Mouse (Mus musculus) T-helper 17 cell (primary cell): ENCODE measurements around the gene Basp1.

Experiments used
- in situ Hi-C, 2 experiments: fragments of 300-600 bp; cut with MboI, MseI; formaldehyde crosslinking; loops; 1 replicate in 1 of 2; 2 replicates in 1 of 2; pipeline ENCODE4 v1.15.1; 2025; ENCODE audit warnings: high pct_unique_total_duplicates in 2 of 2

Basp1 gene

GRCm38 (mm10) chr15:25369522-25369921, 44.0 kb downstream of the Basp1 start:
- in situ Hi-C loops, result loop anchor here in 1 of 2 experiments (5.0 kb wide), 1 partner anchor 43 kb away; the partner anchor contains the start of gene Basp1

- in situ Hi-C loops, result loop anchor here in 1 of 2 experiments (5.0 kb wide), 1 partner anchor 47 kb away; the partner anchor contains the start of gene Basp1
These were observed 48.1 kb downstream of the Basp1 start for GRCm38 (mm10) chr15:25365503-25365902.

DNA sequence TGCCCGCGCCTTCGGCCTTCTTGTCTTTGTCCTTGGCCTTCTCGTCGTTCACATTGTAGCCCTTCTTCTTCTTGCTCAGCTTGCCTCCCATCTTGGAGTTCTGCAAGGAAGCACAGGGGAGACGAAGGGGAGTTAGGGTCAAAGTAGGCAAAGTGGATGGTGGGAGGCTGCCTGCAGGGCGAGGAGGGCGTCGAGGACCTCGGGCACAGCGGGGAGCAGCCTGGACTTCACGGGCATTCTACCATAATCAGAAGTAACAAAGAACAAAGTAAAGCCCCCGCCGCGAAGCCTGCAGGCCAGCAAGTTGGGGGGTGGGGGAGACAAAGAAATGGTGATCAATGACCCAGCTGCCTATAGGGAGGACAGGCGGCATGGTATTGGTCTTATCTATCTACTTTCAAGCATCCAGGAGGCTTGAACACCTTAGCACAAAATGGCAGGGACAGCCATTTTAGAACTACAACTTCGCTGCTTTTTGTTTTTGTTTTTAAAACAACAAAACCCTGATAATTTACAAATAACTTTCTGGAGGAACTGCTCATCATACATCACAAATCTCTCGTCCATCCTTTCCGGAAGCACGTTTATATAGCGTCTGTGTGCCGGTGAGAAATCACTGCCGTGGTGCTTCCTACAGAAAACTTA, 48.6 kb downstream of the Basp1 start:
- in situ Hi-C loops, result loop anchor here in 1 of 2 experiments (5.0 kb wide), 1 partner anchor 47 kb away; the partner anchor contains the start of gene Basp1

DNA sequence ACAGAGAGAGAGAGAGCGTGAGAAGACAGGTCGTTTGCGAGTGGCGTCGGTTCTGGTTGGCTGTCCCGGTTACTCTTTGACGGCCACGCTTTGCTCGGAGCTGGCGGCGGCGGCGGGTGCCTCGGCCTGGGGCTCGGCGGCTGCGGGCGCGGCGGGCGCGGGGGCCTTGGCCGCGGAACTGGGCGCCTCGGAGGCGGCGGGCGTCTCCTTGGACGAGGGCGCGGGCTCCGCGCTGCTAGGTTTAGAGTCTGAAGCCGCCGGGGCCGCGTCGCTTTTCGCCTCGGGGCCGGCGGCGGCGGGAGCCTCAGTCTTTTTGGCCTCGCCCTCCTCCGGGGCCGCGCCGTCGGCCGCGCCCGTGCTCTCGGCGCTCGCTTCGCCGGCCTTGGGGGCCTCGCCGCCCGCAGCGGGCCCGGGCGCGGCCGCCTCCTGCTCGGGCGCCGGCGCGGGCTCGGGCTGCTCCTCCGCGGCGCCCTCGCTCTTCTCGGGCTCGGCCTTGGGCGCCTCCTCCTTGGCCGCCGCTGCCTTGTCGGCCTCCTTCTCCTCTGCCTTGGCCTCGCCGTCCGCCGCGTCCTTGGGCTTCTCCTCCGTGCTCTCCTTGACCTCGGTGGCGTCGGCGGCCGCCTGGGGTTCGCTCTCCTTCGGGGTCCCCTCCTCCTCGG, 49.3 kb downstream of the Basp1 start:
- in situ Hi-C loops, result no loop called here

GRCm38 (mm10) chr15:25363636-25364035, 49.9 kb downstream of the Basp1 start:
- in situ Hi-C loops, result no loop called here

DNA sequence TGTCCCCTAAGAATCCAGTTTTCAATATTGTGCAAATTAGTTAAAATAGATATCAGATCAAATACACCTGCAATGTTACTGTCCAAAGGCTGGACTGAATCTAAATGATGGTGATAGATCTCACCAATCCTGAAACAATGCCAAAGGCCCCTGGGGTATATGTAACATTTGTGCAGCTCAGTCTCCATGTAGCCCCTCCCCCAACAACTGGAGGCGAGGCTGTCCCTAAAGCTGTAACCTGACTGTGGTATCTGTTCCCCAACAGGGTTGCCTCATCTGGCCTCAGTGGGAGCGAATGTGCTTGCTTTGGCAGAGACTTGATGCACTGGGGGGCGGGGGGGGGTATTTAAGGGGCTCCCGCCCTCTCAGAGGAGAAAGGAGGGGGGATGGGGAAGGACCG, 52.7 kb downstream of the Basp1 start:
- in situ Hi-C loops, result no loop called here

DNA sequence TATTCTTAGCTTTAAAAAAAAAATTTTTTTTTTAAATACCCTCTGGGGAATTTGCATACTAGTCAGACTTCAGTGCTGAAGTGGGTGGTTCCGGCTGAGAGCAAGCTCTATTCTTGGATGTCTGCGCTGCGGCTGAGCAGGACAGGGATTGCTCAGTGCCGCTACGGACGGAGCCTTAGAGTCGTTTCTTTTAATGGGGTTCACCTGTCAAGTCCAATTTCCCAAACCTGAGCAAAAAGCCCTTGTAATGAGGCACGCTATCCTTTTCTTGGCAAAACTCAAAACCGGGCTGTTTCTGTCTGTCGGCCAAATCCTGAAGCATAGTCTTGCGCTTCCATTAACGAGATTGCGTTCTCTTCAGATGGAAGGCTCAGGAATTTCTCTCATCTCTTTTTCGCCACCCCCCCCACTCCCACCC, 54.9 kb downstream of the Basp1 start:
- in situ Hi-C loops, result no loop called here

- in situ Hi-C loops, result no loop called here
These were observed 58.2 kb downstream of the Basp1 start for GRCm38 (mm10) chr15:25355339-25355738.

DNA sequence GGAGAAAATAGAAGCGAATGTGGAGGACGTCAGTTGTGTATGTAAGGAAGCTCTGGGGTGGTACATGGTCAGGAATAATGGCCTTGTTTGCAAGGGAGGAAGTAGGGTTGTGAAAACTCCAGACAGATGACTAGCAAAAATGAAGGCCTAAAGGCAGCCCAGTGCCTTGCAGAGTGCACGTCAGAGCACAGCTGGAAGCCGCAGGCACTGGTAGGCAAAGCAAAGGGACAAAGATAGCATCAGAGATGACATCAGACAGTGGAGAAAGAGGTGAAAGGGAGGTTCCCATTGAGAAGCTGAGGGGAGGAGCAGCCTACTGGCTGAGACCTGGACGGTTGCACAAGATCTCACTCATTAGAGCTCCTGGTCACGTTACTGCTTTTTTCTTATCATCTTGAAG, 58.8 kb downstream of the Basp1 start:
- in situ Hi-C loops, result no loop called here

DNA sequence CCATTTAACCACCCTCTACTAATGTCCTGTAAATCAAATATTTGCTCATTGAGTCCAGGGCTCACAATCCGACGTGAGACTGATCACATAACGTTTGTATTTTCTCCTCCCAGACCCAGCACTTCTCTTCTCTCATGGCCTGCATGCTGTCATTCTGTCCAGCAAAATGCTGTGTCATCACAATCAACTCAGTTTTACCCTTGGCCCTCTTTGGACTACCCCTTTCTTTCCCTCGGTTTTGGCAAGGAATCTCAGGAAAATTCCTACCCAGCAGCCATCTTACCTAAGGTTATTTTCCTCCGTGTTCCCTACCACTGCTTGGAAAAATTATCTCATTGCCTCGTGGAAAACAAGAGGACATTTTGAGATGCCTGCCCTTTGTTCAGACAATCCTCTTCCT, 60.1 kb downstream of the Basp1 start:
- in situ Hi-C loops, result no loop called here

DNA sequence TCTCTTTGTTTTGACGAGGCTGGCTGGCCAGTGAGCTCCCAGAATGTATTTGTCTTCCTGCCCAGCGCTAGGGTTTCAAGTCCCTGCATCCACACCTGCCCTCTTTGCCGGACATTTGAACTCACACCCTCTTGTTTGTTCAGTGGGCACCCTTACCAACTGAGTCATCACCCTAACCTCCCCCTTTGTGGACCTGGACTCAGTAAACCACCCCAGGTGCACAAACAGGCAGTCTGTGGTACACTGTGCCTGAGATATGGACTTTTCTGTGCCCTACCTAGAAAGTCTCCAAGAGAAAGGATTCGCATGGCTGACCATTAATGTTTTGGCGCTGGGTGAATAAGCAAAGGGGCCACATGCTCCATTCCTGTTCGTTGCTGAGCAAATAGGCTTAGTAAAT, 70.3 kb downstream of the Basp1 start:
- in situ Hi-C loops, result no loop called here

DNA sequence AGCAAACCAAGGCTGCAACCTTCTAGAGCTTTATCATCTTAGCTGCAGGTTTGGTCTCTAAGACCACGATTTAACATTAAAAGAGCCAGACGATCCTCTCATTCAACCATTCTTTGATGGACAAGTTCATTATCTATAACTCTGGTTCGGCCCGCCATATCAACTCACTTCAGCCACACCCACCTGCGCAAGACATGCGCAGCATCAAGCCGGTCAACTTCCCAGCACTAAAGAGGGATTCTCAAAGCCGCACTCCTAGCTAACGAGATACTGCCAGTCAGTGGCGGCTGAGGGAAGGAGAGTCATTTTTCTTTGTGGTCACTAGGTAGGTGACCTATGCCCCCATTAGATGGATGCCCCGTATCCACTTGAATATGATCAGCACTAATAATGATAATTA, 78.3 kb downstream of the Basp1 start:
- in situ Hi-C loops, result no loop called here

DNA sequence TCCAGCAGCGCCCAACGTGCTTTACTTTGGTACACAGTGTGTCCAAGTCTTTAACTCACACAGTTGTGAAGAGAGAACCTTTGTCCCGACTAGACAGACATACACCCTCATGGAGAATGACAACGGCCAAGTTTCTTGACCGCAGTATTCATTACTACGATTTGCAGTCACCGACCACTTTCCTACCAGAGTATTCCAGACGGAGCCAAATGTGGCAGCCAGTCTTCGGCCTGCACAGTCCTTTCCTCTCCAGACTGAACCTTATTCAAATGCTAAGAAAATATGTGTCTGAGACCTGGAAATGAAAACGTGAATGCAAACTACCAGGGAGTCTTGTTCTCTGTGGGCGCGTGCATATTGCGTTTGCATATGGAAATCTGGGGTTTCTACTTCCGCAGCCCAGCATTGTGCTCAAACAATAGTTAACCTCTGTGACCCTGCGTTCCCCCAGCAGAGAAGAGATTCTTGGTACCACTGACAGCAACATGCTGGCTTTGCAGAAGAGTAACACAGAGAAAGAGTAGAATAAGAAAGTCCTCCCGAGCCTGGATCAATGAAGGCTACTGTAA, 81.6 kb downstream of the Basp1 start:
- in situ Hi-C loops, result no loop called here

GRCm38 (mm10) chr15:25330946-25331345, 82.6 kb downstream of the Basp1 start:
- in situ Hi-C loops, result no loop called here

DNA sequence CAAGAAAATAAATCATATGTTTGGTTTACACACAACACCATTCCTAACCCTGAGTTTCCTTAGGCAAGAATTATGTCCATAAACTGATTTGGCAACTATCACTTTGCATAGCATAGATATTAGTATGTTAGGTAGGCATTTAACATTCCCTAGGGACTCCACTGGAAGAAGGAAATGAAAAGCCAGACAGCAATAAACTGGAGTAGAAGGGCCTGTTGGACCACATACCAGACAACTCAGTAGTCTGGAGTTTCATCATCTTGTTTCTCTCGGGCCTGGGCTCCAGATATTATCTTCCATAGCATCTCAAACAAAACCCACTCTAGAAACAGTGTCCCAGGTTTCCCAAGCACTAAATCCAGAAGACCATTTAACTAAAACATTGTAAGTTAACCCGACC, 91.0 kb downstream of the Basp1 start:
- in situ Hi-C loops, result no loop called here

GRCm38 (mm10) chr15:25322111-25322510, 91.5 kb downstream of the Basp1 start:
- in situ Hi-C loops, result no loop called here

- in situ Hi-C loops, result no loop called here
These were observed 91.9 kb downstream of the Basp1 start for GRCm38 (mm10) chr15:25321636-25322035.

- in situ Hi-C loops, result no loop called here
These were observed 99.1 kb downstream of the Basp1 start for GRCm38 (mm10) chr15:25314471-25314870.
